Mouse (Mus musculus): ENCODE data around the gene Emc9. TPM values are rescaled to one million over a fixed set of nuclear protein-coding genes. Genes with fewer than 3 reads are reported as not detected.

Gene Emc9
- polyA plus RNA-seq, 1 experiment from 2014 or later = 5.3 TPM

- no peaks in the 10 kb centered on the region; the same call in 1 of the 2 replicates for H3K36me3 ChIP-seq (replicated peaks; ENCODE audit: control insufficient read depth, insufficient read depth, low read depth, low read length)
- H3K9me3 ChIP-seq (replicated peaks; ENCODE audit: control insufficient read depth, low read length) = no peaks in the 10 kb centered on the region
- no peak for DNase-seq (ENCODE audit: low spot score)
- 89% methylated on average over 2 of the region's 2 CpGs for WGBS
- ATAC-seq (replicated peaks; ENCODE audit: insufficient number of reproducible peaks, low FRiP score, low TSS enrichment, low read depth) = no peak
- no peak overlapping the region for H3K27ac ChIP-seq (replicated peaks; ENCODE audit: low read depth, low read length)
- H3K4me3 ChIP-seq (ENCODE audit: low read depth, low read length) = no peak overlapping the region
- no peaks in the 10 kb centered on the region; the same call in 1 of the 2 replicates for H3K4me1 ChIP-seq (ENCODE audit: control insufficient read depth, insufficient read depth, low read length)
- H3K4me2 ChIP-seq (ENCODE audit: low read depth, low read length) = no peak overlapping the region
- no peak overlapping the region for H3K9ac ChIP-seq (replicated peaks; ENCODE audit: low read length)
- H3K27me3 ChIP-seq (ENCODE audit: control insufficient read depth, insufficient read depth, low read length) = no peaks in the 10 kb centered on the region
Observed at GRCm38 (mm10) chr14:55586149-55586548, 1.0 kb upstream of the Emc9 start.

- Histone ChIP-seq H3K36me3 (replicated peaks; ENCODE audit: control insufficient read depth, insufficient read depth, low read depth, low read length) (no peaks in the 10 kb centered on the region; the same call in 1 of the 2 replicates), H3K4me1 (ENCODE audit: control insufficient read depth, insufficient read depth, low read length) (no peaks in the 10 kb centered on the region; the same call in 1 of the 2 replicates), H3K27ac (replicated peaks; ENCODE audit: low read depth, low read length) (no peak overlapping the region), H3K4me2 (ENCODE audit: low read depth, low read length) (no peak overlapping the region), H3K9ac (replicated peaks; ENCODE audit: low read length) (no peak overlapping the region), H3K9me3 (replicated peaks; ENCODE audit: control insufficient read depth, low read length) (no peaks in the 10 kb centered on the region), H3K27me3 (ENCODE audit: control insufficient read depth, insufficient read depth, low read length) (no peaks in the 10 kb centered on the region), H3K4me3 (ENCODE audit: low read depth, low read length) (no peak overlapping the region)
- no peak for ATAC-seq (replicated peaks; ENCODE audit: insufficient number of reproducible peaks, low FRiP score, low TSS enrichment, low read depth)
- WGBS = 62% methylated on average over 6 of the region's 6 CpGs
- no peak for DNase-seq (ENCODE audit: low spot score)
Observed at GRCm38 (mm10) chr14:55585566-55585960, 461 bp upstream of the Emc9 start.

- H3K27me3 ChIP-seq (ENCODE audit: control insufficient read depth, insufficient read depth, low read length) = no peaks in the 10 kb centered on the region
- no peak for ATAC-seq (replicated peaks; ENCODE audit: insufficient number of reproducible peaks, low FRiP score, low TSS enrichment, low read depth)
- no peak overlapping the region for H3K27ac ChIP-seq (replicated peaks; ENCODE audit: low read depth, low read length)
- WGBS = 40% methylated on average over 5 of the region's 5 CpGs
- no peaks in the 10 kb centered on the region; the same call in 1 of the 2 replicates for H3K36me3 ChIP-seq (replicated peaks; ENCODE audit: control insufficient read depth, insufficient read depth, low read depth, low read length)
- peak overlapping the region; percentile 43 for H3K4me3 ChIP-seq (ENCODE audit: low read depth, low read length)
- H3K9me3 ChIP-seq (replicated peaks; ENCODE audit: control insufficient read depth, low read length) = no peaks in the 10 kb centered on the region
- H3K4me1 ChIP-seq (ENCODE audit: control insufficient read depth, insufficient read depth, low read length) = no peaks in the 10 kb centered on the region; the same call in 1 of the 2 replicates
- H3K9ac ChIP-seq (replicated peaks; ENCODE audit: low read length) = no peak overlapping the region; the same call in 1 of the 2 replicates
- no peak for DNase-seq (ENCODE audit: low spot score)
- H3K4me2 ChIP-seq (ENCODE audit: low read depth, low read length) = peak overlapping the region; percentile 89
Observed at GRCm38 (mm10) chr14:55584303-55584701, 800 bp downstream of the Emc9 start.

- H3K9ac ChIP-seq (replicated peaks; ENCODE audit: low read length) = no peak overlapping the region
- H3K27ac ChIP-seq (replicated peaks; ENCODE audit: low read depth, low read length) = no peak overlapping the region
- ATAC-seq (replicated peaks; ENCODE audit: insufficient number of reproducible peaks, low FRiP score, low TSS enrichment, low read depth) (no peak), DNase-seq (ENCODE audit: low spot score) (no peak)
- no peak overlapping the region for H3K4me3 ChIP-seq (ENCODE audit: low read depth, low read length)
- no peaks in the 10 kb centered on the region; the same call in 1 of the 2 replicates for H3K36me3 ChIP-seq (replicated peaks; ENCODE audit: control insufficient read depth, insufficient read depth, low read depth, low read length)
- H3K4me2 ChIP-seq (ENCODE audit: low read depth, low read length) = no peak overlapping the region
- H3K27me3 ChIP-seq (ENCODE audit: control insufficient read depth, insufficient read depth, low read length) = no peaks in the 10 kb centered on the region
- peaks cover 4% of the 10 kb centered on the region for H3K4me1 ChIP-seq (ENCODE audit: control insufficient read depth, insufficient read depth, low read length)
- no peaks in the 10 kb centered on the region for H3K9me3 ChIP-seq (replicated peaks; ENCODE audit: control insufficient read depth, low read length)
- WGBS = 73% methylated on average over 9 of the region's 9 CpGs
Observed at GRCm38 (mm10) chr14:55581981-55582681, 3.0 kb downstream of the Emc9 start.

- no peaks in the 10 kb centered on the region for H3K36me3 ChIP-seq (replicated peaks; ENCODE audit: control insufficient read depth, insufficient read depth, low read depth, low read length)
- no peaks in the 10 kb centered on the region for H3K9me3 ChIP-seq (replicated peaks; ENCODE audit: control insufficient read depth, low read length)
- H3K4me1 ChIP-seq (ENCODE audit: control insufficient read depth, insufficient read depth, low read length) = peaks cover 4% of the 10 kb centered on the region
- WGBS = 94% methylated on average over 16 of the region's 16 CpGs
- ATAC-seq (replicated peaks; ENCODE audit: insufficient number of reproducible peaks, low FRiP score, low TSS enrichment, low read depth) (no peak), DNase-seq (ENCODE audit: low spot score) (no peak)
- no peak overlapping the region for H3K27ac ChIP-seq (replicated peaks; ENCODE audit: low read depth, low read length)
- no peaks in the 10 kb centered on the region for H3K27me3 ChIP-seq (ENCODE audit: control insufficient read depth, insufficient read depth, low read length)
- H3K9ac ChIP-seq (replicated peaks; ENCODE audit: low read length) = no peak overlapping the region
- H3K4me2 ChIP-seq (ENCODE audit: low read depth, low read length) = no peak overlapping the region
- H3K4me3 ChIP-seq (ENCODE audit: low read depth, low read length) = no peak overlapping the region
Observed at GRCm38 (mm10) chr14:55580731-55581130, 4.4 kb downstream of the Emc9 start.

- Histone ChIP-seq H3K36me3 (replicated peaks; ENCODE audit: control insufficient read depth, insufficient read depth, low read depth, low read length) (no peaks in the 10 kb centered on the region), H3K9ac (replicated peaks; ENCODE audit: low read length) (no peak overlapping the region), H3K27ac (replicated peaks; ENCODE audit: low read depth, low read length) (no peak overlapping the region), H3K4me3 (ENCODE audit: low read depth, low read length) (no peak overlapping the region), H3K27me3 (ENCODE audit: control insufficient read depth, insufficient read depth, low read length) (no peaks in the 10 kb centered on the region), H3K4me1 (ENCODE audit: control insufficient read depth, insufficient read depth, low read length) (peaks cover 4% of the 10 kb centered on the region), H3K4me2 (ENCODE audit: low read depth, low read length) (no peak overlapping the region), H3K9me3 (replicated peaks; ENCODE audit: control insufficient read depth, low read length) (no peaks in the 10 kb centered on the region)
- WGBS = 86% methylated on average over 23 of the region's 23 CpGs
- no peak for ATAC-seq (replicated peaks; ENCODE audit: insufficient number of reproducible peaks, low FRiP score, low TSS enrichment, low read depth)
- DNase-seq (ENCODE audit: low spot score) = no peak
Observed at GRCm38 (mm10) chr14:55579511-55580496, 5.3 kb downstream of the Emc9 start.

GRCm38 (mm10) chr14:55578668-55579269 is 6.3 kb downstream of the Emc9 start:
- Histone ChIP-seq H3K36me3 (replicated peaks; ENCODE audit: control insufficient read depth, insufficient read depth, low read depth, low read length) (no peaks in the 10 kb centered on the region), H3K27me3 (ENCODE audit: control insufficient read depth, insufficient read depth, low read length) (no peaks in the 10 kb centered on the region), H3K9ac (replicated peaks; ENCODE audit: low read length) (peak overlapping the region; percentile 83), H3K4me2 (ENCODE audit: low read depth, low read length) (peak overlapping the region; percentile 81), H3K9me3 (replicated peaks; ENCODE audit: control insufficient read depth, low read length) (no peaks in the 10 kb centered on the region), H3K4me1 (ENCODE audit: control insufficient read depth, insufficient read depth, low read length) (peaks cover 4% of the 10 kb centered on the region; the same call in 1 of the 2 replicates), H3K4me3 (ENCODE audit: low read depth, low read length) (peak overlapping the region; percentile 52), H3K27ac (replicated peaks; ENCODE audit: low read depth, low read length) (peak overlapping the region; percentile 48; the same call in 1 of the 2 replicates)
- 33% methylated on average over 6 of the region's 6 CpGs for WGBS
- DNase-seq (ENCODE audit: low spot score) (no peak), ATAC-seq (replicated peaks; ENCODE audit: insufficient number of reproducible peaks, low FRiP score, low TSS enrichment, low read depth) (peak; percentile 53)

All from embryonic facial prominence, embryonic 11.5 days (tissue).